Mouse (Mus musculus): ENCODE results near the gene Fbxo48. TPM values are rescaled to one million over a fixed set of nuclear protein-coding genes. Genes with fewer than 3 reads are reported as not detected.
A peak's percentile ranks its signal among the peaks of the same experiment; 100 is the strongest.

Gene Fbxo48
- polyA plus RNA-seq, 1 experiment from 2014 or later = 1.2 TPM

DNA sequence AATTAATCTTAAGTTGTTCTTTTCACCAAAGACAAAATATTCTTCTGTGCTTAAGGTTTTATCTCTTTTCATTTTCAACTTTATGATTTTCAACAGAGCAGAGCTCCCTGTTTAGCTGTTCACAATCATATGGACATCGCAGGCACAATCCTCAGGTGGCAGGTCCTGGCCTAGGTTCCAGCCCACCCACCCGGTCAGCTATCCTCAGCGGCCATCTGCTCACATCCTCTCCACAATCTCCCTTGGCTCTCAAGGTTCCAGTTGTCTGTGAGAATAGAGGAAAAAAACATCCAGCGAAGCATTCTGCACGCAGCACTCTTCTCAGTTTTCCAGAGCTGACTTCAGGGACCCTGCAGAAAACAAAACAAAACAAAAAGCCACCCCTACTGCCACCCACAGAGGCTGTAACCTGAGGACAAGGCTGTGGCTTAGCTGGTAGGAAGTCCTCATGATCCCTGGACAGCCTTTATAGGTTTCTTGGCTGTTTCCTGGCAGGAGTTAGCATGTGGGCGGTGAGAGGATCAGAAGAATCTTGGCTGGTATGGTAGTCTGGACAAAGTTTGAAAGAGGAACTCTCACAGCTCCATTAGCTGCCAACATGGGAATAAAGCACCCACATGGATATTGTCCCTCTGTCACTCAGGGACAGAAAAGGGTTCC lies 15.5 kb upstream of the Fbxo48 start:
- H3K4me1 ChIP-seq (ENCODE audit: control insufficient read depth, insufficient read depth, low read length) = no peaks in the 10 kb centered on the region
- ATAC-seq (ENCODE audit: insufficient read depth, low FRiP score) = no peak
- WGBS = 73% methylated on average over 6 of the region's 6 CpGs
- no peak overlapping the region for H3K4me3 ChIP-seq (replicated peaks; ENCODE audit: low read length)
- H3K27ac ChIP-seq (ENCODE audit: low read length) = no peak overlapping the region
- no peak overlapping the region for H3K4me2 ChIP-seq (ENCODE audit: low read depth, low read length)
- H3K9ac ChIP-seq (ENCODE audit: low read length) = no peak overlapping the region
- no peaks in the 10 kb centered on the region for H3K36me3 ChIP-seq (ENCODE audit: control insufficient read depth, insufficient read depth, low read length)
- no peaks in the 10 kb centered on the region for H3K9me3 ChIP-seq (replicated peaks; ENCODE audit: control insufficient read depth, low read length)
- H3K27me3 ChIP-seq (ENCODE audit: control insufficient read depth, insufficient read depth, low read length) = no peaks in the 10 kb centered on the region

DNA sequence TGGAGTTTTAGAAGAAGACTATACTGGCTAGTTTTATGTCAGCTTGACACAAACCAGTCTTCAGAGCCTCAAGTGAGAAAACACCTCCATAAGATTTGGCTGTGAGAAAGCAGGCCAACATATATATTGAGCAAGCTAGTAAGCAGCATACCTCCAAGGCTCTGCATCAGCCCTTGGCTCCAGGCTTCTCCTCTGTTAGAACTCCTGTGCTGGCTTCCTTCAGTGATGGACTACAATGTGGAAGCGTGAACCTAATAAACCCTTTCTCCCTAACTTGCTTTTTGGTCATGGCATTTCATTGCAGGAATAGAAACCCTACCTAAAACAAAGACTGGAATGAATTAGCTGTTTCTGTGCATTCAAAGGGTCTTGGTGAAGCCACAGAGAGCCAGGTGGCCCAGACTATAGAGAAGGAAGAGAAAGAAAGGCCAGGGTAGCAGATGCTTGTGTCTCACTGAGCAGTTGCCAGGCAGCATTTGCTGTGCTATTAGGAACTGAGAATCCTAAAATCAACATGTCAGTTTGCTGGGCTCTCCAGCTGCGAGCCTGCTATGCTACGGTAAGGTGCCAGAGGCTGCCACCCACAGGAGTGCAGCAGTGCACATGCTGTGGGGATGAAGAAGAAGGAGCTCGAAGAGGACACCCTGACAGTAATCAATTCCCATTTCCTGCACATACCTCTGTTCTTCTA lies 9.9 kb upstream of the Fbxo48 start:
- H3K9ac ChIP-seq (ENCODE audit: low read length) = no peak overlapping the region
- H3K36me3 ChIP-seq (ENCODE audit: control insufficient read depth, insufficient read depth, low read length) = no peaks in the 10 kb centered on the region
- no peak overlapping the region for H3K4me2 ChIP-seq (ENCODE audit: low read depth, low read length)
- 54% methylated on average over 4 of the region's 4 CpGs for WGBS
- H3K4me3 ChIP-seq (replicated peaks; ENCODE audit: low read length) = no peak overlapping the region
- H3K4me1 ChIP-seq (ENCODE audit: control insufficient read depth, insufficient read depth, low read length) = no peaks in the 10 kb centered on the region; the same call in 1 of the 2 replicates
- H3K27me3 ChIP-seq (ENCODE audit: control insufficient read depth, insufficient read depth, low read length) = no peaks in the 10 kb centered on the region
- no peak overlapping the region for H3K27ac ChIP-seq (ENCODE audit: low read length)
- no peaks in the 10 kb centered on the region for H3K9me3 ChIP-seq (replicated peaks; ENCODE audit: control insufficient read depth, low read length)
- ATAC-seq (ENCODE audit: insufficient read depth, low FRiP score) = no peak

DNA sequence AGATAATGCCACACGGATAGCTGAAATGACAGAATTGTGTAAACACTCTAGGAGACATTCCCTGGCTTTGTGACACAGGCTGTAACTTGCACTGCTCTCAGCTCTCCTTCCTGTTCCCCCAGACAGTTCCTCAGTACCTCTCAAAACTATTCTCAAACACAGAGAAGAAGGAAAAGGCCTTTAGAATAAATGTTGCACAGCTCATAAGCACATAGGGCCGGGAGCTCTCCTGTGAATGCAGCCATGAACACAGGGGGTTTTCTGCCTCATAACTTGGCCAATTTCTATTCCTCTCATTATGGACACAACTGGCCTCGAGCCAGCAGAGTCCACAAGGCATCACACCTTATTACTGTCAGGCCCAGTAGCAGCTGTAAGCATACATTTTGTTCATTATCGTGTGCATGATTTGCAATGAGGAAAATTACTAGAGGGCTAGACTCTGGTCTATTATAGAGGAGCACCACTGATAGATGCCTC lies 9.2 kb upstream of the Fbxo48 start:
- Histone ChIP-seq H3K36me3 (ENCODE audit: control insufficient read depth, insufficient read depth, low read length) (no peaks in the 10 kb centered on the region), H3K27ac (ENCODE audit: low read length) (no peak overlapping the region), H3K4me2 (ENCODE audit: low read depth, low read length) (no peak overlapping the region), H3K9ac (ENCODE audit: low read length) (no peak overlapping the region), H3K4me1 (ENCODE audit: control insufficient read depth, insufficient read depth, low read length) (no peaks in the 10 kb centered on the region; the same call in 1 of the 2 replicates), H3K27me3 (ENCODE audit: control insufficient read depth, insufficient read depth, low read length) (no peaks in the 10 kb centered on the region), H3K9me3 (replicated peaks; ENCODE audit: control insufficient read depth, low read length) (no peaks in the 10 kb centered on the region), H3K4me3 (replicated peaks; ENCODE audit: low read length) (no peak overlapping the region)
- ATAC-seq (ENCODE audit: insufficient read depth, low FRiP score) = no peak
- WGBS = 51% methylated on average over 4 of the region's 4 CpGs

DNA sequence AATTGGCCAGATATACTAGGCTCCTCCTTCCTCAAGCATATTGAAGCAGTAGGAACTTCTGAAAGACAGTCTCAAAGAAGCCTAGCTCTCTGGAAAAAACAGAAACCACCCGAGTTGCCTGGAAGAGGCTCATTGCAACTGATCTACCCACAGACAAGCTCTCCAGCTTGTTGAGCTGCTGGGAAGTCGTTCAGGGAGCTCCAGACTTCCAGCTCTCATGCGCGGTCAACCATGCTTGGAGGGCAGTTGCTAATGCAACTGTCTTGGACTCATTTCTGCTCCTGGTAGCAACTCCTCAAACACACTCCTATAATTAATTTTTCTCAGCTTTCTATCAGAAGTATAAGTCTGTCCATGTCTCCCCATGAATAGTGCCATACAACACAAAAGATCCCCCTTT lies 8.2 kb upstream of the Fbxo48 start:
- 85% methylated on average over 4 of the region's 4 CpGs for WGBS
- H3K4me1 ChIP-seq (ENCODE audit: control insufficient read depth, insufficient read depth, low read length) = no peaks in the 10 kb centered on the region; the same call in 1 of the 2 replicates
- no peaks in the 10 kb centered on the region for H3K9me3 ChIP-seq (replicated peaks; ENCODE audit: control insufficient read depth, low read length)
- no peak overlapping the region for H3K4me2 ChIP-seq (ENCODE audit: low read depth, low read length)
- ATAC-seq (ENCODE audit: insufficient read depth, low FRiP score) = no peak
- H3K27ac ChIP-seq (ENCODE audit: low read length) = no peak overlapping the region
- no peak overlapping the region for H3K4me3 ChIP-seq (replicated peaks; ENCODE audit: low read length)
- no peaks in the 10 kb centered on the region for H3K36me3 ChIP-seq (ENCODE audit: control insufficient read depth, insufficient read depth, low read length)
- H3K27me3 ChIP-seq (ENCODE audit: control insufficient read depth, insufficient read depth, low read length) = no peaks in the 10 kb centered on the region
- H3K9ac ChIP-seq (ENCODE audit: low read length) = no peak overlapping the region

DNA sequence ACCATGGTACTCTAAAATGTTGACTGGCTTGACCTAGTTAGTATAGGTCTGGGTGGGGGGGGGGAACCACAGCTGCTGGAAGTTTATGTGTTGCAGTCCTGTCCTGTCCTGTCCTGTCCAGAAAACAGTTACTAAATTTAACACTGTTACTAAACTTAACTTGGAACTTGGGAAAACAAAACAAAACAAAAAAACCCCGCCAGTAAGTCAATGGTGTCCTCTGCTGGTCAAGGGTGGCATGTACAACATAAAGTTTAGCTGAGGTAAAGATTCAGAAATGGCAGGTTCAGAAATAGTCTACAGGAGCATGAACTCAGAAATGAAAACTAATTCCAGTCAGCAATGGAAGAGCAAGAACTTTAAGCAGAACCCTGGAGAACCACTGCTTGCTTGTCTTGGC lies 2.4 kb upstream of the Fbxo48 start:
- Histone ChIP-seq H3K4me2 (ENCODE audit: low read depth, low read length) (no peak overlapping the region), H3K27me3 (ENCODE audit: control insufficient read depth, insufficient read depth, low read length) (no peaks in the 10 kb centered on the region), H3K9ac (ENCODE audit: low read length) (no peak overlapping the region), H3K36me3 (ENCODE audit: control insufficient read depth, insufficient read depth, low read length) (no peaks in the 10 kb centered on the region), H3K4me3 (replicated peaks; ENCODE audit: low read length) (no peak overlapping the region), H3K9me3 (replicated peaks; ENCODE audit: control insufficient read depth, low read length) (no peaks in the 10 kb centered on the region), H3K4me1 (ENCODE audit: control insufficient read depth, insufficient read depth, low read length) (peaks cover 12% of the 10 kb centered on the region; the same call in 1 of the 2 replicates), H3K27ac (ENCODE audit: low read length) (no peak overlapping the region)
- no peak for ATAC-seq (ENCODE audit: insufficient read depth, low FRiP score)
- WGBS = 40% methylated on average over 1 of the region's 1 CpGs

DNA sequence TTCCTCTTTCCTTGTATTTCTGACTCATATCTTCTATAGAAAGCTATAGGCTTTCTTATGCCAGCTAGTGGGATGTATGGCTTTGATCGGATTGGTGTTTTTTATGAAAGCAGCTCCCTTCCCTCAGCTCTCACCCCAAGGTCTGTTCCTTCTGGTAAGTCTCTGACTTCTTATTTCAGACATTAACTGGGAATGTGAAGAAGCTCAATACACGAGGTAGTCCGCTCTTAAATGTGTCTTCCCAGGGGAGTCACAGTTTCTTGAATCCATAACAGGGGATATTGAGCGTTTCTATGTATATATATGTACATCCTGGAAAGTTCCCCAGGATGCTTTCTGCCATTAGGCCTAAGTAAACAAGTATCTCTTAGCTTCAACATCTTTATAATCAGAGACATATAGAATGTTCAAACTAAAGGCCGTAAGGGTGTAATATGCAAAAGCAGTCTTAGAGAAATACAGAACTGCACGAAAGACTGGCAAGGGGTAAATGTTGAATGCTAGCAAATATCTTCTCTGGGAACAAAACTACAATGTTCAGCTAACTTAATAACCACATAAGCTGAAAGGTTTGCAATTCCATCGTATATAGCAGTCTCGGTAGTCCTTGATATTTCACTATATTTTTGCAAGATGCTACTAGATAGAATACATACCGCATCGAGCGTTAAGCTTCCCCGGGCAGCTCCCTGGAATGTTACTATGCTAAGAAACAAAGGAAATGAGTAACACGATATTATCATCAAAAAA lies 774 bp upstream of the Fbxo48 start:
- peak overlapping the region; percentile 85 for H3K4me3 ChIP-seq (replicated peaks; ENCODE audit: low read length)
- ATAC-seq (ENCODE audit: insufficient read depth, low FRiP score) = no peak; the same call in 1 of the 2 replicates
- 29% methylated on average over 13 of the region's 13 CpGs for WGBS
- peaks cover 15% of the 10 kb centered on the region; the same call in 1 of the 2 replicates for H3K4me1 ChIP-seq (ENCODE audit: control insufficient read depth, insufficient read depth, low read length)
- no peaks in the 10 kb centered on the region for H3K27me3 ChIP-seq (ENCODE audit: control insufficient read depth, insufficient read depth, low read length)
- H3K36me3 ChIP-seq (ENCODE audit: control insufficient read depth, insufficient read depth, low read length) = no peaks in the 10 kb centered on the region
- H3K4me2 ChIP-seq (ENCODE audit: low read depth, low read length) = peak overlapping the region; percentile 54
- H3K9ac ChIP-seq (ENCODE audit: low read length) = peak overlapping the region; percentile 75
- no peak overlapping the region; the same call in 1 of the 2 replicates for H3K27ac ChIP-seq (ENCODE audit: low read length)
- no peaks in the 10 kb centered on the region for H3K9me3 ChIP-seq (replicated peaks; ENCODE audit: control insufficient read depth, low read length)

DNA sequence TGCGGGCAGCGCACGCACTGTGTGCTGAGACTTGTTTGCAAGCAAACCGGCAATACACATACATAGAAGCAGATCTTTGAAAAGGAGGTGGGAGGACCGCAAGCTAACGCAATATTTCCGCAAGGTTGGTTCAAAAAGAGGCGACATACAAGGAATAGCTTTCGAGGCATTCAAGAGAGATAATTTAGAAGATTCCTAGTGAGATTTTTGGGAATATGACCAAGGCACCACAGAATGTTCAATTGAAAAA lies 511 bp downstream of the Fbxo48 start:
- Histone ChIP-seq H3K9me3 (replicated peaks; ENCODE audit: control insufficient read depth, low read length) (no peaks in the 10 kb centered on the region), H3K27me3 (ENCODE audit: control insufficient read depth, insufficient read depth, low read length) (no peaks in the 10 kb centered on the region), H3K4me1 (ENCODE audit: control insufficient read depth, insufficient read depth, low read length) (peaks cover 15% of the 10 kb centered on the region; the same call in 1 of the 2 replicates), H3K4me2 (ENCODE audit: low read depth, low read length) (peak overlapping the region; percentile 90), H3K4me3 (replicated peaks; ENCODE audit: low read length) (peak overlapping the region; percentile 85), H3K27ac (ENCODE audit: low read length) (peak overlapping the region; percentile 77), H3K36me3 (ENCODE audit: control insufficient read depth, insufficient read depth, low read length) (no peaks in the 10 kb centered on the region), H3K9ac (ENCODE audit: low read length) (peak overlapping the region; percentile 84)
- 5% methylated on average over 9 of the region's 9 CpGs for WGBS
- no peak for ATAC-seq (ENCODE audit: insufficient read depth, low FRiP score)

DNA sequence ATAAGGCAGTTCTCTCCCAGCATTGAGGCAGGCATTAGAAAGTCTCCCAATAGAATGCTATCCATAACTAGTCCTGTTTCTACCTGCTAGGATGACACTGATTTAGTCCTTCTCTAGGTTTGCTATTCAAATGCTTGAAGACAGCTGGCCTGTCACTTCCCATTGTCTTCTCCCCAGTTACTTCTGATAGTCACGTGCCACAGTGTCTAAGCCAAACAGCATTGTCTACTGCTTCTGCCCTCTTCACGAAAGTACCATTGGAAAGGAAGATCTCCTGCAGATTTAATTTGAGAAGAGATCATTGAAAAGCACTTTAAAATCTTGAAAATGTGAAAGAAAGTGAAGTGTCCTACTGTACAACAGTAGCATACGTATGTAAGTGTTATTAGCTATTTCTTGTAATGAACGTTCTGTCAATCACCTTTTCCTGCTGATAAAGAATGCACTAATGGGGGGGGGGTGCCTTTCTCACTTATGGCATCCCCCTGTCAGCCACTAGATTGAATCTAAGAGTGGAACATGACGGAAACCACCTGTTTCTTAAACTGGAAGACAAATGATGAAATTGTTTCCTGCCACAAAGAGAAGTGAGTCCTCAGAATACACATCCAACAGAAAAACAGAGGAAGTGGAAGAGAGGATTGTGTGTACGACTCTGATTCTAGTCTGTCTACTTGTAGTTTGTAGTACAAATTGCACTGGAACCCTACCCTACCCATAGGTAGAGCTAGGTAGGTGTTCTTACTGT lies 5.1 kb downstream of the Fbxo48 start:
- Histone ChIP-seq H3K36me3 (ENCODE audit: control insufficient read depth, insufficient read depth, low read length) (no peaks in the 10 kb centered on the region), H3K27ac (ENCODE audit: low read length) (no peak overlapping the region), H3K9ac (ENCODE audit: low read length) (no peak overlapping the region), H3K27me3 (ENCODE audit: control insufficient read depth, insufficient read depth, low read length) (no peaks in the 10 kb centered on the region), H3K9me3 (replicated peaks; ENCODE audit: control insufficient read depth, low read length) (no peaks in the 10 kb centered on the region), H3K4me1 (ENCODE audit: control insufficient read depth, insufficient read depth, low read length) (peaks cover 12% of the 10 kb centered on the region; the same call in 1 of the 2 replicates), H3K4me3 (replicated peaks; ENCODE audit: low read length) (no peak overlapping the region), H3K4me2 (ENCODE audit: low read depth, low read length) (no peak overlapping the region)
- WGBS = 78% methylated on average over 6 of the region's 6 CpGs
- no peak for ATAC-seq (ENCODE audit: insufficient read depth, low FRiP score)
